Mouse (Mus musculus): ENCODE measurements around the gene Prpf4. TPM values are rescaled to one million over a fixed set of nuclear protein-coding genes. Genes with fewer than 3 reads are reported as not detected.

The Prpf4 gene
- polyA plus RNA-seq (2015; fragmentation: Nextera tagmentation; extraction: Ambion mirVana): 17.3 and 18.7 TPM in 2 replicates

- Histone ChIP-seq H3K4me1 (replicated peaks) (peaks cover 15% of the 10 kb centered on the region), H3K27ac (peak within 1 kb of the TSS; percentile 81), H3K9ac (peak within 1 kb of the TSS; percentile 87), H3K27me3 (replicated peaks) (no peaks in the 10 kb centered on the region), H3K9me3 (no peaks in the 10 kb centered on the region), H3K4me2 (replicated peaks) (peak within 1 kb of the TSS; percentile 73), H3K36me3 (peaks cover 21% of the 10 kb centered on the region), H3K4me3 (replicated peaks) (peak within 1 kb of the TSS; percentile 74)
- WGBS: under 1% methylated on average over 39 of the region's 39 CpGs
- peak; percentile 99 for ATAC-seq
Observed at GRCm38 (mm10) chr4:62408601-62409282, at the start of gene Prpf4, which contains the start of gene Cdc26. Gene Prpf4, plus strand, starts transcription at chr4:62408797. Gene Cdc26, minus strand, starts transcription at chr4:62408642.

GRCm38 (mm10) chr4:62359256-62359775 lies 49.3 kb upstream of the Prpf4 start:
- Histone ChIP-seq H3K4me3 (replicated peaks) (peak overlapping the region; percentile 85), H3K9me3 (no peaks in the 10 kb centered on the region), H3K4me2 (replicated peaks) (peak overlapping the region; percentile 60), H3K27me3 (replicated peaks) (no peaks in the 10 kb centered on the region), H3K4me1 (replicated peaks) (0 out of 2 replicates have a peak, but pooled peaks cover 6% of the 10 kb centered on the region), H3K27ac (0 out of 2 replicates have a peak overlapping the region, but pooled peaks have one; percentile 32), H3K36me3 (no peaks in the 10 kb centered on the region), H3K9ac (peak overlapping the region; percentile 83)
- no peak for ATAC-seq
- WGBS: 47% methylated on average over 7 of the region's 7 CpGs

GRCm38 (mm10) chr4:62360088-62360804 lies 48.4 kb upstream of the Prpf4 start, which contains the start of the genes Fkbp15 and Slc31a1:
Gene Fkbp15, minus strand, starts transcription at chr4:62360548.
Gene Slc31a1, plus strand, starts transcription at chr4:62360727.
- H3K4me1 ChIP-seq (replicated peaks): 0 out of 2 replicates have a peak, but pooled peaks cover 9% of the 10 kb centered on the region
- WGBS: under 1% methylated on average over 51 of the region's 51 CpGs
- H3K27me3 ChIP-seq (replicated peaks): no peaks in the 10 kb centered on the region
- H3K4me3 ChIP-seq (replicated peaks): peak within 1 kb of the TSS; percentile 85
- H3K36me3 ChIP-seq: no peaks in the 10 kb centered on the region
- peak within 1 kb of the TSS; percentile 83 for H3K9ac ChIP-seq
- peak within 1 kb of the TSS; percentile 60 for H3K4me2 ChIP-seq (replicated peaks)
- H3K27ac ChIP-seq: peak within 1 kb of the TSS; percentile 85
- peak; percentile 100 for ATAC-seq
- H3K9me3 ChIP-seq: no peaks in the 10 kb centered on the region

- H3K27ac ChIP-seq: peak overlapping the region; percentile 77
- H3K4me2 ChIP-seq (replicated peaks): peak overlapping the region; percentile 60
- under 1% methylated on average over 22 of the region's 22 CpGs for WGBS
- no peaks in the 10 kb centered on the region for H3K9me3 ChIP-seq
- H3K27me3 ChIP-seq (replicated peaks): no peaks in the 10 kb centered on the region
- ATAC-seq: peak; percentile 15
- 0 out of 2 replicates have a peak, but pooled peaks cover 9% of the 10 kb centered on the region for H3K4me1 ChIP-seq (replicated peaks)
- H3K9ac ChIP-seq: peak overlapping the region; percentile 75
- peak overlapping the region; percentile 85 for H3K4me3 ChIP-seq (replicated peaks)
- no peaks in the 10 kb centered on the region for H3K36me3 ChIP-seq
Observed at GRCm38 (mm10) chr4:62360805-62361455, 47.7 kb upstream of the Prpf4 start.

GRCm38 (mm10) chr4:62361571-62361970 lies 47.0 kb upstream of the Prpf4 start:
- no peak for ATAC-seq
- peak overlapping the region; percentile 60 for H3K4me2 ChIP-seq (replicated peaks)
- no peaks in the 10 kb centered on the region for H3K36me3 ChIP-seq
- no peaks in the 10 kb centered on the region for H3K27me3 ChIP-seq (replicated peaks)
- peak overlapping the region; percentile 77; the same call in 1 of the 2 replicates for H3K27ac ChIP-seq
- WGBS: 25% methylated on average over 6 of the region's 6 CpGs
- 0 out of 2 replicates have a peak overlapping the region, but pooled peaks have one; percentile 26 for H3K9ac ChIP-seq
- H3K4me3 ChIP-seq (replicated peaks): peak overlapping the region; percentile 85
- H3K4me1 ChIP-seq (replicated peaks): 0 out of 2 replicates have a peak, but pooled peaks cover 9% of the 10 kb centered on the region
- no peaks in the 10 kb centered on the region for H3K9me3 ChIP-seq

- Histone ChIP-seq H3K36me3 (no peaks in the 10 kb centered on the region), H3K4me3 (replicated peaks) (peak overlapping the region; percentile 85), H3K9ac (0 out of 2 replicates have a peak overlapping the region, but pooled peaks have one; percentile 26), H3K4me2 (replicated peaks) (peak overlapping the region; percentile 60), H3K9me3 (no peaks in the 10 kb centered on the region), H3K4me1 (replicated peaks) (0 out of 2 replicates have a peak, but pooled peaks cover 9% of the 10 kb centered on the region), H3K27me3 (replicated peaks) (no peaks in the 10 kb centered on the region), H3K27ac (no peak overlapping the region)
- 88% methylated on average over 1 of the region's 1 CpGs for WGBS
- ATAC-seq: no peak
Observed at GRCm38 (mm10) chr4:62361997-62362396, 46.6 kb upstream of the Prpf4 start.

GRCm38 (mm10) chr4:62362437-62362836 lies 46.2 kb upstream of the Prpf4 start:
- 72% methylated on average over 2 of the region's 2 CpGs for WGBS
- ATAC-seq: no peak
- no peak overlapping the region for H3K27ac ChIP-seq
- H3K36me3 ChIP-seq: no peaks in the 10 kb centered on the region
- H3K4me1 ChIP-seq (replicated peaks): 0 out of 2 replicates have a peak, but pooled peaks cover 9% of the 10 kb centered on the region
- no peak overlapping the region for H3K4me3 ChIP-seq (replicated peaks)
- H3K4me2 ChIP-seq (replicated peaks): no peak overlapping the region
- H3K9me3 ChIP-seq: no peaks in the 10 kb centered on the region
- no peak overlapping the region for H3K9ac ChIP-seq
- no peaks in the 10 kb centered on the region for H3K27me3 ChIP-seq (replicated peaks)

GRCm38 (mm10) chr4:62364299-62364698 lies 44.3 kb upstream of the Prpf4 start:
- Histone ChIP-seq H3K4me2 (replicated peaks) (no peak overlapping the region), H3K9me3 (no peaks in the 10 kb centered on the region), H3K27ac (no peak overlapping the region), H3K4me3 (replicated peaks) (no peak overlapping the region), H3K36me3 (no peaks in the 10 kb centered on the region), H3K27me3 (replicated peaks) (no peaks in the 10 kb centered on the region), H3K4me1 (replicated peaks) (0 out of 2 replicates have a peak, but pooled peaks cover 7% of the 10 kb centered on the region), H3K9ac (no peak overlapping the region)
- 62% methylated on average over 8 of the region's 8 CpGs for WGBS
- ATAC-seq: no peak

- no peak for ATAC-seq
- Histone ChIP-seq H3K27ac (no peak overlapping the region), H3K4me1 (replicated peaks) (0 out of 2 replicates have a peak, but pooled peaks cover 3% of the 10 kb centered on the region), H3K4me3 (replicated peaks) (no peak overlapping the region), H3K27me3 (replicated peaks) (no peaks in the 10 kb centered on the region), H3K36me3 (no peaks in the 10 kb centered on the region), H3K9ac (no peak overlapping the region), H3K4me2 (replicated peaks) (no peak overlapping the region), H3K9me3 (no peaks in the 10 kb centered on the region)
- 74% methylated on average over 4 of the region's 4 CpGs for WGBS
Observed at GRCm38 (mm10) chr4:62366291-62366690, 42.3 kb upstream of the Prpf4 start.

GRCm38 (mm10) chr4:62367586-62367985 lies 41.0 kb upstream of the Prpf4 start:
- H3K4me1 ChIP-seq (replicated peaks): 0 out of 2 replicates have a peak, but pooled peaks cover 3% of the 10 kb centered on the region
- H3K36me3 ChIP-seq: no peaks in the 10 kb centered on the region
- no peak overlapping the region for H3K4me3 ChIP-seq (replicated peaks)
- H3K27me3 ChIP-seq (replicated peaks): no peaks in the 10 kb centered on the region
- H3K9ac ChIP-seq: no peak overlapping the region
- H3K4me2 ChIP-seq (replicated peaks): no peak overlapping the region
- no peaks in the 10 kb centered on the region for H3K9me3 ChIP-seq
- ATAC-seq: no peak
- no peak overlapping the region for H3K27ac ChIP-seq
- WGBS: 77% methylated on average over 6 of the region's 6 CpGs

GRCm38 (mm10) chr4:62369091-62369490 lies 39.5 kb upstream of the Prpf4 start:
- no peak overlapping the region for H3K27ac ChIP-seq
- no peaks in the 10 kb centered on the region for H3K27me3 ChIP-seq (replicated peaks)
- 57% methylated on average over 3 of the region's 3 CpGs for WGBS
- no peaks in the 10 kb centered on the region for H3K9me3 ChIP-seq
- no peak overlapping the region for H3K9ac ChIP-seq
- H3K36me3 ChIP-seq: no peaks in the 10 kb centered on the region
- H3K4me3 ChIP-seq (replicated peaks): no peak overlapping the region
- H3K4me2 ChIP-seq (replicated peaks): no peak overlapping the region
- no peak for ATAC-seq
- 0 out of 2 replicates have a peak, but pooled peaks cover 3% of the 10 kb centered on the region for H3K4me1 ChIP-seq (replicated peaks)

Data from intestine, embryonic 15.5 days (tissue).